Mouse (Mus musculus): ENCODE results near the gene Pidd1. TPM values are rescaled to one million over a fixed set of nuclear protein-coding genes. Genes with fewer than 3 reads are reported as not detected.
A peak's percentile ranks its signal among the peaks of the same experiment; 100 is the strongest.

Pidd1 gene
- polyA plus RNA-seq, 1 experiment from 2014 or later, result 24.9 TPM

DNA sequence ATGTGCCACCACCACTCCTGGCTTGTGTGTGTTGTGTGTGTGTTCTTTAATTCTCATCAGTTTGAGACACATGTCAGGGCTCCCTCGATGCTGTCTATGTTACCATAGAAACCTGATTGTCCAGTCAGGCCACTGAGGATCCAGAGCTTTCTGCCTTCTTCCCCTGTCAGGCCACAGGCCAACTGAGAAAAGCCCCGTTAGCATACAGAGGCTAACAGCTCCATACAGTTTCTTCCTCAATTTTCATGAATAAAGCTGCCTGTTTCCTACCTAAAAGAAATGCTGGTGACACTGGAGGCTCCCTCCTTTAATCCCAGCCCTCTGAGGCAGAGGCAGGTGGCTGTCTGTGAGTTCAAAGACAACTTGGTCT is 7.3 kb downstream of the Pidd1 start:
- H3K36me3 ChIP-seq (replicated peaks), result peaks cover 69% of the 10 kb centered on the region
- H3K4me3 ChIP-seq, result peak overlapping the region; percentile 66
- H3K27ac ChIP-seq (replicated peaks), result peak overlapping the region; percentile 88
- WGBS, result 59% methylated on average over 2 of the region's 2 CpGs
- H3K4me1 ChIP-seq, result peaks cover 62% of the 10 kb centered on the region
- H3K9me3 ChIP-seq, result no peaks in the 10 kb centered on the region
- H3K27me3 ChIP-seq (replicated peaks; ENCODE audit: low read depth, poor library complexity, severe bottlenecking), result no peaks in the 10 kb centered on the region
- no peak for DNase-seq (ENCODE audit: low spot score)

- peak overlapping the region; percentile 66 for H3K4me3 ChIP-seq
- H3K27me3 ChIP-seq (replicated peaks; ENCODE audit: low read depth, poor library complexity, severe bottlenecking), result no peaks in the 10 kb centered on the region
- peak overlapping the region; percentile 88 for H3K27ac ChIP-seq (replicated peaks)
- peaks cover 69% of the 10 kb centered on the region for H3K36me3 ChIP-seq (replicated peaks)
- 73% methylated on average over 9 of the region's 9 CpGs for WGBS
- no peaks in the 10 kb centered on the region for H3K9me3 ChIP-seq
- peaks cover 56% of the 10 kb centered on the region for H3K4me1 ChIP-seq
- no peak for DNase-seq (ENCODE audit: low spot score)
Observed at GRCm38 (mm10) chr7:141435856-141436522, 7.8 kb downstream of the Pidd1 start.

- H3K4me3 ChIP-seq, result peak overlapping the region; percentile 66
- no peaks in the 10 kb centered on the region for H3K27me3 ChIP-seq (replicated peaks; ENCODE audit: low read depth, poor library complexity, severe bottlenecking)
- H3K36me3 ChIP-seq (replicated peaks), result peaks cover 69% of the 10 kb centered on the region
- no peaks in the 10 kb centered on the region for H3K9me3 ChIP-seq
- H3K4me1 ChIP-seq, result peaks cover 53% of the 10 kb centered on the region
- WGBS, result 4% methylated on average over 17 of the region's 17 CpGs
- DNase-seq (ENCODE audit: low spot score), result peak; percentile 73
- peak overlapping the region; percentile 81 for H3K27ac ChIP-seq (replicated peaks)
Observed at GRCm38 (mm10) chr7:141435129-141435855, 8.5 kb downstream of the Pidd1 start.

DNA sequence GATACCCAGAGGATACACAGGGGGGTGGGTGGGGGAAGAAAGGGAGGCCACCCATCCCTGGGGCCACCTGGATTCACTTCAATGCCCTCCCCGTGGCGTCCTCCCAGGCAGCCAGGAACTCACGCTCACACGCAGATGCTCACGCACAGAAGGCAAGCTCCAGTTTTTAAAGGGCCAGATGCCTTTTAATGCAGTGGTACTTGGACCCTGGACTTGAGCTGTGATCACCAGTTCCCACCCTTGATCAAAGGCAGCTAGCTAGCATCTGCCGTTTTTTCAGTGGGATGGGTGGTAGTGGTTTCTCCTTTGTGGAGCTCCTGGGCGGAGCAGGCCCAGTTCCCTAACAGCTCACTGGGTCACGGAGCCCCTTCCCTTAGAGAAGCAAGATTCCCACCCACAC is 9.4 kb downstream of the Pidd1 start:
- 16% methylated on average over 8 of the region's 8 CpGs for WGBS
- Histone ChIP-seq H3K9me3 (no peaks in the 10 kb centered on the region), H3K36me3 (replicated peaks) (peaks cover 65% of the 10 kb centered on the region), H3K4me3 (peak overlapping the region; percentile 66), H3K4me1 (peaks cover 61% of the 10 kb centered on the region), H3K27ac (replicated peaks) (peak overlapping the region; percentile 81), H3K27me3 (replicated peaks; ENCODE audit: low read depth, poor library complexity, severe bottlenecking) (no peaks in the 10 kb centered on the region)
- DNase-seq (ENCODE audit: low spot score), result peak; percentile 65

DNA sequence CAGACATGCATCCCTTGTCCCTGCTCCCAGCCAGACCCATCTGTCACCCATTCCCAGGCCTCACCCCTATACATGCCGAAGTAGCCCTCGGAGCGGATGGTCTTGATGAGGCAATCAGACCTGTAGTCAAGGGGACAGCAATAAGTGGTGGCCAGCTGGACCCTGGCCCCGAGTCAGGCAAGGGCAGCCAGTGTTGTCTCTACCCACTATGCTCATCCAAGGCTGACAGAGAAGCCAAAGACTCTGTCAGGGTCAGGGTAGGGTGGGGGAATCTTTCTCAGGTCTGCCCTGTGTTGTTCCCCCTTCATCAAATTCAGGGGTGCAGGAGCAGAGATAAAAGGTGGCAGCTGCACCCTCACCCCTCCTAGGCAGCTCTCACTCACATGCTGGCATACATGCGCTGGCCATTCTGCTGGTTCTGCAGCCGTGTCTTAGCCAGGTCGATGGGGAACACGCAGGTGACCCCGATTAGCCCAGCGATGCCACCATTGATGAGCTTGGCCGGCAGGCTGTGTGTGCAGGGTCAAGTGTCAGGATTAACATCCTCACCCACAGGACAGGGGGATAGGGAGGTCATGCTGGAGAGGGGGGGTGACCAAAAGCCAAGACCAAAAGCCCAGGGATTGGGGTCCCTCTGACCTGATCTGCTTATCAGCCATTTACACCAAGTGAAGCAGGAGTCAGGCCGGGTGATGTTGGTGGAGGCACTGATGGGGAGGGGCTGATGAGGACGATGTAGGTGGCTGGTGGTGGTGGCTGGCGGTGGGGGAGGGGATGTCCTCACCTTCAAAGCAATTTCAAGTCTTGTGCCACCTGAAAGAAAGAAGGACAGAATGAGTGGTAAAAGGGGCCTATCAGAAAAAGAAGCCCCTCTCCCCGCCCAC is 10.1 kb downstream of the Pidd1 start:
- H3K4me3 ChIP-seq, result peak overlapping the region; percentile 66
- H3K27ac ChIP-seq (replicated peaks), result peak overlapping the region; percentile 81
- peaks cover 68% of the 10 kb centered on the region for H3K4me1 ChIP-seq
- H3K27me3 ChIP-seq (replicated peaks; ENCODE audit: low read depth, poor library complexity, severe bottlenecking), result no peaks in the 10 kb centered on the region
- no peaks in the 10 kb centered on the region for H3K9me3 ChIP-seq
- H3K36me3 ChIP-seq (replicated peaks), result peaks cover 58% of the 10 kb centered on the region
- 78% methylated on average over 15 of the region's 15 CpGs for WGBS
- no peak for DNase-seq (ENCODE audit: low spot score)

GRCm38 (mm10) chr7:141432741-141433516 is 10.9 kb downstream of the Pidd1 start:
- no peak for DNase-seq (ENCODE audit: low spot score)
- H3K9me3 ChIP-seq, result no peaks in the 10 kb centered on the region
- peaks cover 50% of the 10 kb centered on the region for H3K36me3 ChIP-seq (replicated peaks)
- H3K27ac ChIP-seq (replicated peaks), result no peak overlapping the region
- 0 out of 2 replicates have a peak overlapping the region, but pooled peaks have one; percentile 66 for H3K4me3 ChIP-seq
- peaks cover 6% of the 10 kb centered on the region for H3K27me3 ChIP-seq (replicated peaks; ENCODE audit: low read depth, poor library complexity, severe bottlenecking)
- WGBS, result 86% methylated on average over 6 of the region's 6 CpGs
- H3K4me1 ChIP-seq, result peaks cover 74% of the 10 kb centered on the region

GRCm38 (mm10) chr7:141432186-141432611 is 11.6 kb downstream of the Pidd1 start:
- WGBS, result 89% methylated on average over 8 of the region's 8 CpGs
- DNase-seq (ENCODE audit: low spot score), result no peak
- H3K27ac ChIP-seq (replicated peaks), result no peak overlapping the region

GRCm38 (mm10) chr7:141431434-141432185 is 12.2 kb downstream of the Pidd1 start:
- no peaks in the 10 kb centered on the region for H3K9me3 ChIP-seq
- no peak overlapping the region for H3K4me3 ChIP-seq
- H3K36me3 ChIP-seq (replicated peaks), result peaks cover 47% of the 10 kb centered on the region
- DNase-seq (ENCODE audit: low spot score), result no peak
- H3K27me3 ChIP-seq (replicated peaks; ENCODE audit: low read depth, poor library complexity, severe bottlenecking), result peaks cover 16% of the 10 kb centered on the region
- peaks cover 65% of the 10 kb centered on the region for H3K4me1 ChIP-seq
- 95% methylated on average over 19 of the region's 19 CpGs for WGBS
- H3K27ac ChIP-seq (replicated peaks), result no peak overlapping the region

More at GRCm38 (mm10) chr7:141432186-141432611, 11.6 kb downstream of the Pidd1 start:
- Histone ChIP-seq H3K36me3 (replicated peaks) (peaks cover 47% of the 10 kb centered on the region), H3K9me3 (no peaks in the 10 kb centered on the region), H3K4me1 (peaks cover 67% of the 10 kb centered on the region), H3K4me3 (no peak overlapping the region), H3K27me3 (replicated peaks; ENCODE audit: low read depth, poor library complexity, severe bottlenecking) (peaks cover 10% of the 10 kb centered on the region)

- no peak overlapping the region for H3K27ac ChIP-seq (replicated peaks)
- H3K36me3 ChIP-seq (replicated peaks), result peaks cover 42% of the 10 kb centered on the region
- H3K9me3 ChIP-seq, result no peaks in the 10 kb centered on the region
- H3K4me1 ChIP-seq, result peaks cover 57% of the 10 kb centered on the region
- DNase-seq (ENCODE audit: low spot score), result no peak
- peak overlapping the region; percentile 11; the same call in 1 of the 2 replicates for H3K4me3 ChIP-seq
- 94% methylated on average over 9 of the region's 9 CpGs for WGBS
- H3K27me3 ChIP-seq (replicated peaks; ENCODE audit: low read depth, poor library complexity, severe bottlenecking), result peaks cover 19% of the 10 kb centered on the region
Observed at GRCm38 (mm10) chr7:141430585-141431240, 13.1 kb downstream of the Pidd1 start.

GRCm38 (mm10) chr7:141429840-141430584 is 13.8 kb downstream of the Pidd1 start:
- peak overlapping the region; percentile 53; the same call in 1 of the 2 replicates for H3K4me3 ChIP-seq
- 69% methylated on average over 9 of the region's 9 CpGs for WGBS
- peaks cover 50% of the 10 kb centered on the region for H3K4me1 ChIP-seq
- no peak for DNase-seq (ENCODE audit: low spot score)
- no peaks in the 10 kb centered on the region for H3K9me3 ChIP-seq
- peaks cover 19% of the 10 kb centered on the region for H3K27me3 ChIP-seq (replicated peaks; ENCODE audit: low read depth, poor library complexity, severe bottlenecking)
- H3K27ac ChIP-seq (replicated peaks), result no peak overlapping the region
- H3K36me3 ChIP-seq (replicated peaks), result peaks cover 41% of the 10 kb centered on the region

All from embryonic facial prominence, embryonic 10.5 days (tissue).